Mouse (Mus musculus): Measurements from ENCODE around the gene Lrguk.

- TF ChIP-seq CTCF (IDR thresholded peaks at IDR 0.05) (no peak), POLR2A (IDR thresholded peaks at IDR 0.05; ENCODE audit: insufficient read depth, low read depth, low read length) (no peak)
Measured at GRCm38 (mm10) chr6:34041589-34042280, 12.5 kb downstream of the Lrguk start.
